Mouse (Mus musculus) megakaryocyte, embryonic 14.5 days (primary cell): ENCODE data around the gene Hmcn1. TPM values are rescaled to one million over a fixed set of nuclear protein-coding genes. Genes with fewer than 3 reads are reported as not detected.

Source experiments
- H3K27me3 ChIP-seq: replicated peaks from 2 replicates; pipeline ENCODE3; 2012; ENCODE audit warnings: inconsistent platforms
- H3K36me3 ChIP-seq: replicated peaks from 2 replicates; pipeline ENCODE3; 2012; ENCODE audit warnings: low read length, inconsistent platforms, mixed read lengths
- H3K4me1 ChIP-seq: 2 replicates; pipeline ENCODE4 v1.6.1; 2012; ENCODE audit warnings: inconsistent platforms
- H3K4me3 ChIP-seq: replicated peaks from 2 replicates; pipeline ENCODE3; 2012; ENCODE audit warnings: moderate library complexity, mild to moderate bottlenecking, inconsistent platforms
- H3K9me3 ChIP-seq: 2 replicates; pipeline ENCODE4 v1.6.1; 2012; ENCODE audit warnings: inconsistent platforms
- FLI1 ChIP-seq: IDR thresholded peaks from 2 replicates; pipeline ENCODE4 v1.6.1; 2012; ENCODE audit warnings: low read length, inconsistent platforms, mixed read lengths
- GATA1 ChIP-seq: IDR thresholded peaks from 3 replicates; pipeline ENCODE4 v1.6.1; 2012; ENCODE audit warnings: mixed read lengths, low read length, inconsistent platforms, borderline replicate concordance
- polyA plus RNA-seq: library from polyadenylated mRNA; stranded (reverse); fragments of >175 nt; gene quantifications from 2 replicates; pipeline ENCODE4 v1.2.3, GENCODE M21; 2012; ENCODE audit warnings: low replicate concordance; ENCODE audit not compliant: insufficient read depth

Gene Hmcn1
- polyA plus RNA-seq, result 0.80 TPM in 1 of 2 replicates, not detected in the other

GRCm38 (mm10) chr1:150993162-150994064 lies at the start of gene Hmcn1:
Gene Hmcn1 (minus strand): TSS chr1:150993435.
- no peak for TF ChIP-seq FLI1
- no peak for TF ChIP-seq GATA1
- Histone ChIP-seq H3K36me3 (no peaks in the 10 kb centered on the region), H3K9me3 (peaks cover 5% of the 10 kb centered on the region; the same call in 1 of the 2 replicates), H3K4me3 (peak within 1 kb of the TSS; percentile 90), H3K27me3 (peaks cover 20% of the 10 kb centered on the region), H3K4me1 (peaks cover 27% of the 10 kb centered on the region)

- H3K36me3 ChIP-seq, result no peaks in the 10 kb centered on the region
- H3K9me3 ChIP-seq, result no peaks in the 10 kb centered on the region
- H3K4me1 ChIP-seq, result peaks cover 14% of the 10 kb centered on the region
- no peak for TF ChIP-seq GATA1
- TF ChIP-seq FLI1, result no peak
- peaks cover 1% of the 10 kb centered on the region for H3K27me3 ChIP-seq
- peak overlapping the region; percentile 65 for H3K4me3 ChIP-seq
These were observed 47.9 kb upstream of the Hmcn1 start for GRCm38 (mm10) chr1:151040945-151041649.

DNA sequence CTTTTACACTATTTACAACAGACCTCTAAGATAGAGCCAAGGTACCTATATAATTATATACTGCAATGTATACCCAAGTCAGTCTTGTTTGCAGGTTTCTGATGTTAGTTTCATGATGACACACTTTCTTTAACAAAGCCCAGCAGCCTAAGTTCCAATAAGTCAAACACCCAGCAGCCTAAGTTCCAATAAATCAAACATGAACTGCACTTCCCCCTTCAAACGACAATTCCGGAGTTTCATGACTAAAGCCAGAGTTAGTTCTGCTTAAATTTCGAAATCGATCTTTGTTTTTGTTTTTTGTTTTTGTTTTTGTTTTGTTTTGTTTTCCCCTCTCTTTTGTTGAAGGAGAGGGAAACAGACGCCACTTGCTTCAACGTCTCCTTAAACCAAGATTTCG lies 47.1 kb upstream of the Hmcn1 start:
- Histone ChIP-seq H3K4me1 (peaks cover 22% of the 10 kb centered on the region), H3K36me3 (no peaks in the 10 kb centered on the region), H3K4me3 (peak overlapping the region; percentile 64), H3K27me3 (peaks cover 1% of the 10 kb centered on the region), H3K9me3 (no peaks in the 10 kb centered on the region)
- TF ChIP-seq FLI1 (no peak), GATA1 (no peak)

DNA sequence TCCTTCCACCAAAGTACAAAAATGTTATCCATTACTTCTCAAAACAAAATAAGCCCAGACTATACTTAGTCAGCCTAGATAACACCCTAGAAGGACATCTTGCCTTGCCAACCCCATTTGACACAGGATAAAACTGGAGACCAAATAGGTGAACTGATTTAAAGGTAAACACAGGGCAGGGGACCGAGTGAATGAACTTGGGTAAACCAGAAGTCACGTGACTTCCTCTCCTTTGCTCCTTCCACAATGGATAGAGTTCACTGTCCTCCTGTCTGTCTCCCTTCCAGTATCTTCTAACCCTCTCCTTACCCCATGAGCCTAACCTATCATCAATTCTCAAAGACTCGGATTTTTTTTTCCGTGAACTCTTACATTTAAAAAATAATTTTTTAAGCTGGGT lies 46.0 kb upstream of the Hmcn1 start:
- Histone ChIP-seq H3K9me3 (no peaks in the 10 kb centered on the region), H3K27me3 (peaks cover 1% of the 10 kb centered on the region), H3K4me3 (no peak overlapping the region), H3K36me3 (no peaks in the 10 kb centered on the region), H3K4me1 (peaks cover 24% of the 10 kb centered on the region)
- TF ChIP-seq FLI1 (no peak), GATA1 (no peak)

DNA sequence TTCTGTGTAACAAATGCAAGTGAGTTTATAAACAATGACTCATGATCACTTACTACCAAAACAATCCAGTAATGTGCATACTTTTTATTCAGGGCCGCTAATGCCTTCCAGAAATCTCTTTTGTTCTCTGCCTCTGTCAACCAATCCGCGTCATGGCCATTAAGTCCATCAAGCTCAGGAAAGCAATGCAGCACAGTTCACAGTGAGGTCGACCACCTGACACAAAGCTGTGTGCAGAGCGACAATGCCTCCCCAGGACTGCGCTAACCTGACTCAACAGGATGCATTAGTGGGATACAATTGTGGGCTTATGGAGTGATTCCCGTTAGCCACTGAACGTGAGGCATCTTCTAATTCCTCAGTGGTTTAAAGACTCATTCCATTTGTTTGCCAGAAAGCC lies 45.3 kb upstream of the Hmcn1 start:
- H3K4me3 ChIP-seq, result peak overlapping the region; percentile 62
- H3K9me3 ChIP-seq, result no peaks in the 10 kb centered on the region
- H3K4me1 ChIP-seq, result peaks cover 24% of the 10 kb centered on the region
- peaks cover 1% of the 10 kb centered on the region for H3K27me3 ChIP-seq
- TF ChIP-seq FLI1 (no peak), GATA1 (no peak)
- no peaks in the 10 kb centered on the region for H3K36me3 ChIP-seq

DNA sequence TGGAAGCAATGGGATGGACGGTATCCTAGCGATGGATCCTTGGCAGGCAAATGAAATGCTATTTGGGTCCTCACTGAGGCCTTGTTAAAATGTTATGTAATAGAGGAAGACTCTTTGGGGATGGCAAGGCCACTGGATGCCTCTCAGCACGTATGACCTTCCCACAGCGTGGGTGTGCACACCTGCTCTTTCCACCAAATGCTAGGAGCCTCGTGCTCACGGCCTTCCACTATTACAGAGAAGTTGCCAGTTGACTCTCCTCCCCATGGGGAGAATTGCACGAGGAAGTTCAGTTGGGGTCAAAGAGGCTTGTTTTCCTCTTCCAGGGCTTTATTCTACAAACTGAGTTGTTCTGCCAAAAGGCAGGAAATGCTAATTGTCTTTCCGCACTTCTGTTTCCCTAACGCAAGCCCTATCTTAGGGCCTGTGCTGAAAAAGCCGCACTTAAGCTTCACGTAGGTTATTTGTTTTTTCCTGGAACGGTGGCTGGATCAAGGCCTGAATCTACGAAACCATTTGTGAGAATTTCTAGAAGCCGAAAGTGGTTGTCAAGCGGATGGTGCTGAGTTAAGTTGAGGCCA lies 43.3 kb upstream of the Hmcn1 start:
- Histone ChIP-seq H3K36me3 (no peaks in the 10 kb centered on the region), H3K9me3 (no peaks in the 10 kb centered on the region), H3K4me3 (no peak overlapping the region), H3K27me3 (peaks cover 1% of the 10 kb centered on the region), H3K4me1 (peaks cover 24% of the 10 kb centered on the region)
- TF ChIP-seq GATA1 (no peak), FLI1 (no peak)

DNA sequence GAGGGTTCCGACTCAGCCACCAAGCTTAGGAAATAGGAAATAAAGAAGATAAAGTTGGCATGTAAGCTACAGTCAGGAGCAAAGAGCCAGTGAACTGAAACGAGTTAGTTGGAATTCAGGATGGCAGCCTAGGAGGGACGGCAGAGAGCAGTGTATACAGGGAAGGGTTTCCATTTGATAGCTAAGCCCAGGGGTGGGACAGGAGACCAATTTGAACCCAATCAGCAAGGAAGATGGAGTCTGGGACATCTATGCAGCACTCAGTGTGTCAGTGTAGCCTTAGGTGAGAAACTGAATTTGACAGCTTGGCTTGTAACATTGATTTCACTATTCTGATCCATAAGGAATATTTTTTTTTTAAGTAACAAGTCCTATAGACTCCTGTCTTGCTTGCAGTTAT lies 42.5 kb upstream of the Hmcn1 start:
- no peak overlapping the region for H3K4me3 ChIP-seq

GRCm38 (mm10) chr1:151034993-151035592 lies 41.9 kb upstream of the Hmcn1 start:
- TF ChIP-seq GATA1, result no peak
- TF ChIP-seq FLI1, result no peak

More for the DNA sequence above, 42.5 kb upstream of the Hmcn1 start:
- no peak for TF ChIP-seq GATA1
- TF ChIP-seq FLI1, result no peak
- no peaks in the 10 kb centered on the region for H3K36me3 ChIP-seq
- no peaks in the 10 kb centered on the region for H3K9me3 ChIP-seq
- H3K27me3 ChIP-seq, result peaks cover 1% of the 10 kb centered on the region
- H3K4me1 ChIP-seq, result peaks cover 18% of the 10 kb centered on the region

DNA sequence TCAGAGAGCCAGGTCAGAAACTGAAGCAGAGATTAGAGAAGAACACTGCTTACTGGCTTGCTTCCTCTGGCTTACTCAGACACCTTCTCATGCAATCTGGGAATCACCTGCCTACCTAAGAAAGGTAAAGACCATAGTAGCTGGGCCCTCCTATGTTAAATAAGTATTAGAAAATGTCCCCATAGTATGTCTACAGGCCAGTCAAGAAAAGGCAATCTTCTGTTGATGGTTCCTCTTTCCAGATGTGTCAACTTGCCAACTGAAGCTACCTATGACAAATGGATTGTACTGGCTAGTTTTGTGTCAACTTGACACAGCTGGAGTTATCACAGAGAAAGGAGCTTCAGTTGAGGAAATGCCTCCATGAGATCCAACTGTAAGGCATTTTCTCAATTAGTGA lies 40.1 kb upstream of the Hmcn1 start:
- H3K36me3 ChIP-seq, result no peaks in the 10 kb centered on the region
- peaks cover 1% of the 10 kb centered on the region for H3K27me3 ChIP-seq
- H3K9me3 ChIP-seq, result no peaks in the 10 kb centered on the region
- peaks cover 14% of the 10 kb centered on the region for H3K4me1 ChIP-seq
- H3K4me3 ChIP-seq, result no peak overlapping the region
- TF ChIP-seq FLI1 (no peak), GATA1 (no peak)

More at GRCm38 (mm10) chr1:151034993-151035592, 41.9 kb upstream of the Hmcn1 start:
- Histone ChIP-seq H3K27me3 (peaks cover 1% of the 10 kb centered on the region), H3K4me1 (peaks cover 14% of the 10 kb centered on the region), H3K36me3 (no peaks in the 10 kb centered on the region), H3K4me3 (no peak overlapping the region), H3K9me3 (no peaks in the 10 kb centered on the region)
